Mouse (Mus musculus): ENCODE results near the gene Cyp3a41a.
"Not testable (repeated sequence)": the region's sequence is repeated elsewhere in the genome, so short reads cannot be mapped to it uniquely, and the experiment has no call there.

Gene Cyp3a41a

GRCm38 (mm10) chr5:145720036-145720435, at the start of gene Cyp3a41a:
TSS of gene Cyp3a41a (minus strand) at chr5:145720136.
- not testable (repeated sequence) for DNase-seq (ENCODE audit: low spot score in 2 of 2)

DNA sequence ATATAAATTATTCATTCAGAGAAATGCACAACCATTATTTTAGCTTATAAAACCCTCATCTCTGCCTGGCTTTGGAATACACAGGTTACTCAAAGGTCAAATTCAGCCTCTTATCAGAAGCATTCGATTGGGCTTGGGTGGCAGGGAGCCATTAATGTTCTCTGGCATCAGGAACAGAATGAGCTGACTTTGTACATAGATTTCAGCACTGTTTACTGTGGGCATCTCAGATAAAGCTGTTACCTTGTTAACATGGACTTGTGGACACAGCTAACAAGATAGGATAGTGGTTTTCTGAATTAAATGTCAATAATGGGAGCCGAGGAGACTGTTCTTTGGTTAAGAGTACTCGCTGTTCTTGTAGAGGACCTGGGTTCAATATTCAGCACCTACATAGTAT, 17.6 kb upstream of the Cyp3a41a start:
- not testable (repeated sequence) for DNase-seq (ENCODE audit: low spot score in 2 of 2)

DNA sequence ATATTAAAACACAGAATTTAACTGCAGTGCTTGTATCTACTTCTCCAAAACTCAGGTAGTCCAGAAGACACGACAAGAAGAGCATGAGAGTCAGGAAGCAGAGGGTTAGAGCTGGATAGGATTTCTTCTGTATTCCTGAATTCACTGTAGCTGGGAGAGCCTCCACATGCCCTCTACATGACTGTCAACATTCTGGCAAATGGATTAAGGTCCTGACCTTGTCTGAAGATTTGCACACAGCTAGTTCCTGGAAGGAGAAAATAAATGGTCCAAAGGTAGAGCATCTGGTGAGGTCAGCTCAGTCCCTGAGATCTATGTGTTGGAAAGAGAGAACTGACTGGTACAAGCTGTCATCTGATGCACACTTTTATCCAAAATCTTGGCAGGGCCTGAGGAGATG, 5.6 kb downstream of the Cyp3a41a start:
- DNase-seq (ENCODE audit: low spot score in 2 of 2): not testable (repeated sequence)

DNA sequence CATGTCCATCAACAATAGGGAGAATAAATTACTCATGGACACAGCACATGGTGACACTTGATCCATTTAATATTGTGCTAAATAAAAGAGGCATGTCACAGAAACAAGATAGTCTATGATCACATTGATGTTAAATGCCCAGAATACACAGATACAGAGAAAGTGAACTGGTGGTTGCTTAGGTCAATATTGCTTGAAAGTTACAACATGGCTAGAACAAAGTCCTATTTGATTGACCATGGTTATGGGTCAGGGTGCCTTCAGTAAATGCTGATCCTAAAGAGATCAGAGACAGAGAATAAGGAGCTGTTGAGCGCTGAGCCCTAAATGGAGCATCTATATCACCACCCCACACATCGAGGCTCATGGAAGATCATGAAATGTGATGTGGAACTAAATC, 12.6 kb downstream of the Cyp3a41a start:
- DNase-seq (ENCODE audit: low spot score in 2 of 2): not testable (repeated sequence)

DNA sequence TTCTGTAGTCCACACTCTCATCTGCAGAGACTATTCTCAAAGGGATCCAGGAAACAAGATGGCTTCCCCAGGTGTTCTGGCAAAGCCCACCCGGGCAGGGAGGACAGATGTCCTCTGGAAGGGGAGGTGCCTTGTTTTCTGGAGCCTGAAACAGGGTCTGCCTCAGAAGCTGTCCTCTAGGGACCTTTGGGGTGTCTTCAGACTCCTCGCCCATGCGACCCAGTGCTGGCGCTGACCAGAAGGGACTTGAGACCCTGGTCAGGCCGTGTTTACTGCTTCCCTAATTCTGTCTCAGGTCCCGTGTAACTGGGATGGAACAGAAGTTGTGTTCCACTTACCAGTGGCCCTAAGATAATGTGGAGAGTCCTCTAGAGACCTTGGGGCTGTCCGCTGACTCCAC, 57.9 kb downstream of the Cyp3a41a start:
- DNase-seq (ENCODE audit: low spot score in 2 of 2): no peak

DNA sequence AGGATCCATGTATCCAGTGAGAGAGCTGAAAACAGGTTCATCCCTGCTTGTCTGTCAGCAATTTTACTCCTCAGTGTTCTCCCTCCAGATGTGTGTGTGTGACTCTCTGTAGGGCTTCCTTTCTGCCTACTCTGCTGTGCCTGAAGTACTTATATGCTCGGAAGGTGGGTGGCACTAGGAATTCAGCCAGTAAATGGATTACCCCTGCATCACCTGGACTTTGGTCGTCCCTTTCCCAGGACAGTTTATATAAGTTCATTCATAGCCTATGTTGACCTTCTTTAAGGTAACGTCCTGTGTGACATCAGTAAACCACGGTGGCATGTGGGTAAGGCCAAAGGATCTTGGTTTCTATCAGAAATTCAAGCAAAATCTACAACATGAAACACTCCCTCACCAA, 72.2 kb downstream of the Cyp3a41a start:
- DNase-seq (ENCODE audit: low spot score in 2 of 2): no peak

Measured in right cerebral cortex, adult 2 months (tissue).